Mouse (Mus musculus) megakaryocyte progenitor cell, adult 5-6 weeks (primary cell): ENCODE measurements at regions not wholly inside any gene's neighbourhood (a gene's known extent, or its start where the extent isn't known, plus 50 kb on each side); places are given as distances from the start of the nearest gene placed in this dataset.
A peak's percentile ranks its signal among the peaks of the same experiment; 100 is the strongest.

ENCODE experiments used
- ATAC-seq: replicated peaks from 2 replicates; pipeline ENCODE4 v1.8.0; 2016; ENCODE audit warnings: mild to moderate bottlenecking, moderate TSS enrichment, inconsistent platforms; ENCODE audit not compliant: poor library complexity

DNA sequence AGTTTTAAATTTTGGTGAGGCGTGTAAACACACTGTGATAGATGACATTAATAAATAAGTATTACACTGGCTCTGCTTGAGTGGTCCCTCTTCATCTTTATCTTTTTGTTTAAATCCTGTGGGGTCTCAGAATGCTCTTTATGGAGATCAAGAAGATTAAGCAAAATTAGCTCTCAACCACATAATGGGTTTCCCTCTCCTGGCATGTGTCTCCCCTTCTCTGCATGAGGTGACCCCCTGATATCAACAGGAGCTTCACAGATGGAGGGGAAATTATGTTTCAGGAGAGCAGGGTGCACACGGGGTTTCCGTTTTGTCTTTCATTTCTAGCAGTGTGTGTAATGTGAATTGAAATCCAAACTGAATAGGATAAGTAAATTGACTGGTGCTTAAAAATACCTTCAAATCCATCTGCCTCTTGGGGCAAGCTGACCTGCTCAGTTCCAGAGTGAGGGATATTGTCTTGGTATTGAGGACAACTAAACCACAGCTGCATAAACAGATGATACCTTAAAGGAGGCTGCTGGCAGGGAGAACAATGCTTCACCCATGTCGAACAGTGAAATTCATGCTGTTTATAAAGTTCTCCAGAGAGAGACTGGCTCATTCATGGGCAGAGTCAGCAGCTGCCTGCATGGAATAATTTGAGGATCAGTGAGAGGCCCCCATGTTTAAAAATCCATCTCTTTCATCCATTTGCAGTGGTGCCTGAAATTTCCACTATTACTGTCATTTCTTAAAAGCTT, 518.3 kb upstream of the Nr2f1 start:
- ATAC-seq, result no peak

DNA sequence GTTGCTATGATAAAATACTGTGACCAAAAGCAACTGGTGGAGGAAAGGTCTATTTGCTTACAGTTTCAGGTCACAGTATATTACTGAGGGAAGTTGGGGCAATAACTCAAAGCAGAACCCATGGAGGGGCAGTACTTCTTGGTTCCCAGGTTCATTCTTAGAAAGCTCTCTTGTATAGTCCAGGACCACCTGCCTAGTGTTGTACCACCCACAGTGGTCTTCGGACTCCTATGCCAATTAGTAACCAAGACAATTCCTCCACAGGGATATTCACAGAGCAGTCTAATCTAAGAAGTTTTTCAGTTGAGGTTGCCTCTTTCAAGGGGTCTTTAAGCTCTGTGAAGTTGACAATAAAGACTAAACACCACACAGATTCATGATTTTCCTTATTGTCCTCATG, 517.6 kb upstream of the Nr2f1 start:
- ATAC-seq, result no peak

DNA sequence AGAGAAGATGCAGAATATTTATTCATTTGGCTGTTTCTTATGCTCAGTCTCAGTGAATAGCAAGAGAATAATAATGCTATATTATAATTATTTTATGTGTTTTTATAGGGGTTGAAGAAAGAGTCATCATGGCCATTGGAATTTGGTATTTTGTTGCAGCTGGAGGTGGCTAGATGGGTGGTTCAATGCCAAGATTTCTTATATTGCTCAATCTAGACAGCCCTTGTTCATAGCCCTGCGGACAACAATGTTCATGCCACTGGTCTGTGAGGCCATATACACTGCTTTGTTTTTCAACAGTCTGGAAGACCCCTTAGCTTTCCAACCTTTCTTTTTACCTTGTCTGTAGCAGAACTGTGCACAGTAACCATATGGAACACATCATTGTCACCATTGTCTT, 505.1 kb upstream of the Nr2f1 start:
- ATAC-seq, result no peak

DNA sequence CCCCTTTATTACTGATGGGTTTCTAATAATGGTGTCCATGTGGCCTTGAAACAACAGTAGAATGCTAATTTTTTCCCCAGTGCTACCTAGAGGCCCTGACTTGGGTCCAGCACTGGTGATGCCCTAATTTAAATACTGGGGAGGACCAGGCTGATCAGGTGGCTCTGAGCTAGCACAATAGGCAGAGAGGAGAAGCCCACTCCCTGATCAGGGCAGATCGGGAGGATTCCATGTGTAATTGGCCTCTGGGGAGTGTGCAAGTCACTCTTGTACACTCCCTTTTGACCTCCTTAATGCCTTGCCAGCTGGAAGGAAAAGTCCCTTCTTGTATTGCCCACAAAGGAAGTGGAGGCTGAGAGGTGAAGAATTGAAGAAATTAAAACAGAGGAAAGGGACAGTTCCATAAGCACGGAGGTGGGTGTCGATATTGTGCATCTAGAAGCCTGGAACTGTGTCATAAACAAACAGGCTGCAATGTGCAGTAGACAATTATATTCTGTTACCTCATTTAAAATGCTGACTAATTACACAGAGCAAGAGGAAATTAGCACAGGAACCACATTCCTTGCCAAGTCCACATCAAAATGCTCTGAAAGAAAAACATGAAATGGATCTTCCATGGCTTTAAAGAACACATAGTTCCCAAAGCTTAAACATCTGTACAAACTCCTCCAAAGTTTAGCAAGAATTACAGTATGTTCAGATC, 498.4 kb upstream of the Nr2f1 start:
- no peak for ATAC-seq

DNA sequence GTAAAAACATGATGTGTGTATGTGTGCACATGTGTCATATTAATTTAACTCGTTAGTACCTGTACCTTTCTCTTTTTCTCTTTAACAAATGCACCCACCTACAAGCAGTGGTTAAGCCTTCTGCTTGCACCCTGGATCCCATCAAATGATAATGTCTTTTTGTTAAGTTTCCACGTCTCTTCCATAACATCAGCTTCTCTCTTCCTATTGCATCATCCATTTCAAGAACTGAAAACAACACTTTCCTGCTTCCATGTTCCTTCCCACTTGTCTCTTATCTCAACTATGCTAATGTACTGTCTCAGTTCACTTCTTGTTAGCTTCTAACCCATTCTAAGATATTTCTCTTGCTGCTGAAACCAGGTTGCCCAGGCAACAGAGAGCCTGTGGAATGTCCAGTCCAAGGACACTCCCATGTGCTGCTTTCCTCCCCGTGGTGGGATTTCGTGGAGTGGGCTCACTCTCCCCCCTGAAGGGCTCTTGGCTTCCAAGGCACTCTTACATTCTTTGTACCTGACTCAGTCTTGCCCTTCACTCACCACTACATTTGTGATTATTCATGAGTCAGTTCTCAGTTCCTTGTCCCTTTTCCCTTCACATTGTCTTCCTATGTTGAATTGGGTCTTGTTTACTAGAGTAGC, 479.8 kb upstream of the Nr2f1 start:
- ATAC-seq, result no peak

DNA sequence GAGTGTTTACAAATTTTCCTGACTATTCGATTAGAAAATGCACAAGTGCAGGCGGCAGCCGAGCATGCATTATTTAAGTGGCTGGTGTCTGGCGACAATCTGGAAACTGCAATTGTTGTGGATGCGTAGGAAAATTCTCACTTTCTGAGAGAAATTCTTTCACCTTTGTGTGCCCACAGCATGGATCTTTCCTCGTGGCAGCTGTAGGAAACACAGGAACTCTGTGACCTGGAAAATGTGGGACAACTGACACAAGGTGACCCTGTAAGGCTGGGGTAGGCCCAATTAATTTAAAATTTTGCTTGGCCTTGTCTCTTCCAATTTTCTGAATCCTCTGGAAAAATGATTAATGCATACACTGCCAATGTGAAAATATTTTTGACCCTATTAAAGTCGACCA, 478.7 kb upstream of the Nr2f1 start:
- no peak for ATAC-seq

DNA sequence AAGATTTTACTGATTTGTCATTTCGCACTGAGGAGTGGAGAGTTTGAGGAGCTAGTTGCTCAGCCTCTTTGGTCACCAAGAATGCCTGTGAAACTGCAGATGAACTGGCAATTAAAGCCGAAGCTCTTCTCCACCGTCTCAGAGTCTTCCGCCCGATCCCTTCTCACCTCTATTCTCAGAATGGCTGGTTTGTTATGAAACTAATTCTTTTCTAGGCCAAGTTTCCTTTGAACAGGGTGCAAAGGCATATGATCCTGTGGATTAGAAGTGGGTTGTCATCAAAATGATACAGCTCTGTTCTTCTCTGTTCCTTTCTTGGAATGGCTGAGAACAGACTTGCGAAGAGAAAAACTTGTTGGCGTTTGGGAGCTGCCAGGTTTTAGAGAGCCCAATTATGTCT, 458.7 kb upstream of the Nr2f1 start:
- no peak for ATAC-seq

DNA sequence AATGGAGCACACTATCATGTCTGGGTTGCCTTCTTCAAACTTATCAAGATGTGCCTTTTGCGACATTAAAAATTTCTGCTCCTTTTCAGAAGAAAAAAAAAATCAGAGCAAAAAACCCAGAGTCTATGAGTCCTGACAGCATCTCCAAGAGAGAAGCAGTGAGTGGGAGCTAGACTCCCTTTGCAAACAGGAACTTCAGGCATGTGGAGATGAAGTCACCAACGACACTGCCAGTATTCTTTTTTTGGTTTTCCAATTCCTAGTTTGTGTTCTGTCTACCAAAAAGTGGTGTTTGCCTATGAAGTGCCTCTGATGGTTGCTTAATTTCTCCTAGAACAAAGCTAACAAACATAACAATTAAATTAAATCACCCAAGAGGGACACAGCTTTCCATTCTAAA, 457.2 kb upstream of the Nr2f1 start:
- no peak for ATAC-seq

DNA sequence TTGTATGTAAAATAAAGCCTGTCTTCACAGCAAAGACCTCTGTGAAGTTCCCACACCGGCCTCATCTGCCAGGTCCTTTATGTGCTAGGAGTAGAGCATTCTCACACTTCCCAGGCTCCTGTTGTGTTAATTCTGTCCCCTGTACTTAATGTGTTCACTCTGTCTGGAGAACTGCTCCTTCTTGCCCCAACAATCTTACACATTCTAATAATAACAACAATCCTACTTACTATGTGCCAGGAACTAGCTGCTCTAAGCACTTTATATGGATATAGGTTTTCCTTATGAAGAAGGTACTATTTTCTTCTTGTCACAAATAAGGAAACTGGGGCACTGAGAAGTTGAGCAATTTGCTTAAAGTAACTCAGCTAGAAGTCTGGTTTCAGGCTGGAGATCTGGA, 456.6 kb upstream of the Nr2f1 start:
- ATAC-seq, result no peak

DNA sequence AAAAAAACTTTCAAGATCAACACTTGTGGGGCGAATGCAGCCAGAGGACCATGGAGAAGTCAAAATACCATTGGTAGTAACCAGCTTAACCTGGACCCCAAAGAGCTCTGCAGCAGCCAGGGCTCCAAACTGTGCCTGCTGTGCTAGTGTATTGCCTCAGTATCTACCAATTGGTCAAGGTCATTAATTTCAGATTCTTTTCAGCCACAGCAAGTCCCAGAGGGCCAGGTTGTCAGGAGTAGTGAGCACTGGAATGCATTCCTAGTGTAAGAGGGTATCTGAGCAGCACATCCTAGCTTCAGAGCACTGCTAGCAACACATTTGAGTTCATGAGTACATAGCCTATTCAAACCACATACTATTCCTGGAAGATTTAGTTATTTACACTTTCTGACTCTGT, 451.3 kb upstream of the Nr2f1 start:
- ATAC-seq, result no peak

DNA sequence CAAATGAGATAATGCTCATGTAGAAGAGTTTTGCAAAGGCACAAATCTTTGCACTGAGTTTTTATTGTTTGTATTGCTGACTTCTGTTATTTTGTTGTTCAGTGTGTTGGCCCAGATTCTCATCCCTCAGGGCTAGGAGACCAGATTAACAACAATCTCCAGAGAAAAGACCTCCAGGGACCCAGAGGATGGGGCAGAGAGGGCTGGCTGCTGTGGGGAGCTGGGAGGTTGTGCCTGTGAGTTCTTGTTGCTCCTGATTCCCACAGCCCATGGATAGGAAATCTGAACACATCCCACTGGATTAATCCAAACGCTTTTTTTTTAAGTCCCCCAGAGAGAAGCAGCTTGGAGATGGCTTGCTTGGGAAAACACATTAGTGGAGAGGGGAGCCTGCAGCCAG, 445.0 kb upstream of the Nr2f1 start:
- ATAC-seq, result no peak

DNA sequence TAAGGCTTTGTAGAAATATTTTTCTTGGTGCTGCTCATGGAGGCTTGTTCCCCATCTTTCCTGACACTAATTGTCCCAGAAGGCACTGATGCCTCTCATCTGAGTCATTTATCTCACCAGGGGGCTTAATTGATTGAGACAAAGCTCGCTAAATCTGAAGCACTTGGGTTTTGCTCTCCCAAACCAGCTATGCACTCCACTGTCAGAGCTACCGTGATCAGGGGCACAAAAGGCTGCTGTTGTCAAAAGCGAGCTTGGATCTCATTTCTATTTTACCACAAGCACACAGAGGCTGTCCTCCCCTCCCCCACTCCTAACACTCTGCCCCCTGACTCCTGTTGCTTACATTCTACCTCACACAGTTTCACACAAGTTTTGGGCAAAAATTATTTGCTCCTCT, 443.5 kb upstream of the Nr2f1 start:
- no peak for ATAC-seq

DNA sequence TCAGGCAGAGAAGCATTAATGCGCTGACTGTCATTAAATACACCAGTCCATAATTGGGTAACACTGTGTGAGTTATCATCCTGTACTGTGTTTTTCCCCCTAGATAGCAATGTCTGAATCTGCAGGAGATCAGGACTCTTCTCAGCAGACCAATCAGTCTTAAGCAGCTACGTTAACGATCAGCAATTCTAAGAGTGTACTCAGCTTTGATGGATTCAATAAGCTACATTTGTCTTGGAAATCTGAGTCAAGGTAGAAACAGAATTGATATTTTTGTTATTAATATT, 442.8 kb upstream of the Nr2f1 start:
- no peak for ATAC-seq

DNA sequence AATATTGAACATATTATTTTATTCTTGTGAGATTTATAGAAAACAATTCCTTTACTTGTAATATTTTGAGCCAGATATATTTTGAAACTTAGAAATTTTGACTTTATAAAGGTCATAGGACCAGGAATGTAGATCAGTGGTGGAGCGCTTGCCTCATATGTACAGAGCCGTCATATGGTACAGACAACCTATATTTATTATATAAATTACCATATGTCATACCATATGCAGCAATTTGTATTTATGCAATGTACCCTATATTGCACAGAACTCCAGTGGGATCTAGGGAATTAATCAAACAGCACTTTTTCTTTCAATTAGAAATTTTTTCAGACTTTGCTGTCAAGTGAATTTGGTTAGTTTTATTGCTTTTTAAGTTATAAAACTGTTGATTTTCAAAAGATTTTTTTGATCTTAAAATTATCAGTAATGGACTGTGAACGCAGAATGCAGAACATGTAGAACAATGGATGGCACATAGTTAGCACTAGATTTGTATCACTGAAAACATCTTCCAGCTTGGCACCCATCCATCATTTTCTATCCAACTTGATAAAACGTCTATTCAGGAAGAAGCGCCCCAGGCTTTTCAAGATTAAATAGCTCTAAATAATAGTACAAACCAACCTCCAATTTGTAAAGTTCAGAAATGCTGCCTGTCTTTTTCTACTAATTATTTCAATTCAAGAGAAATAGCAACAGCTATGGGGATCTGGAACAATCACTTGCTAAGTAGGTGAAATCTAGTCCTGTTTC, 442.3 kb upstream of the Nr2f1 start:
- no peak for ATAC-seq

DNA sequence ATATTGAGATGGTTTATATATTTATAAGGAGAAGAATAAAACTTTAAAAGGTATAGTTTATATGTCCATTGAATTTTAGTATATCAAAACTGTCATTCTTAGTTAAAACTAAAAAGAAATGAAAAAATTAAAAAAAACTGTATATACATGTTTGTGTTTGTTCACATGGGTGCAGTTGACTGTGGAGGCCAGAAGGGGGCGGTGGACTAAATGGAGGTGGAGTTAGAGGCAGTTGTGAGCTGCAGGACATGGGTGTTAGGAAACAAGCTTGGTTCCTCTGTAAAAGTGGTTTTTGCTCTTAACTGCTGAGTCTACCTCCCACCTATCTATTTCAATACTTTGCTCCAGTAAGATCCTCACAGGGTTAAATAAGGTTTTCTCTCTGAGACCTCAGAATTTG, 440.8 kb upstream of the Nr2f1 start:
- ATAC-seq, result 0 out of 2 replicates have a peak, but pooled peaks have one; percentile 20

DNA sequence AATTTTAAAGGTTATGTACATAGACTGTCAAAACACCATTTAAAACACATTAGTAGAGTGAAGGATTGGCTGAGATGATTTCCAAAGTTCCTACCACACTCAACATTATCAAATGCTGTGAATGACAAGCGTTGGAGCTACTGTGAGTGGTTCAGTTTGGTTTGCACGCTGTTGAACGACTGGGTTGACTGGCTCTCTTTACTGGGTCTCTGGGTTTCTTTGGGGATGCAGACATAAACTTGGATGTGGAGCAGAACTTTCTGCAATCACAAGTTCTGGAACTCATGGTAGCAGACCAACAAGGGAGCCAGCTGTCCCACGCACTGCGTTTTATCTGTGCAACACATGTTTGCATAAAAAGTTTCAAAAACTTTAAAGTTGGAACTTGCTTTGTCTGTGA, 438.9 kb upstream of the Nr2f1 start:
- ATAC-seq, result no peak

DNA sequence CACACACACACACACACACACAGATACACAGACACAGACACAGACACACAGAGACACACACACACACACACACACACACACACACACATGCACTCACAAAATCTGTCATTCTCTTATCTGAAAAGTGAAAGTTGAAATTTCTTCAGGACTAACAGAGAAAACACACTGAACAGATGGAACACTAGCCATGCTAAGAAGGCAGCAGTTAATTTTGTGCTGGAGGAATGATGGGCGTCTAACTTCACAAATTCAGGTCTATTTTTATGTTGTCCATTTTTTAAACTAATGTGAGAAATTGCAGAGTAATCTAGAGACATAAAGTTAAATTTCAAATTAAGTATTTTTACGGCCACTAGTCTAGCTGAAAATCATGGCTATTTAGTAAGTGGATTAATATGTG, 432.1 kb upstream of the Nr2f1 start:
- ATAC-seq, result no peak

DNA sequence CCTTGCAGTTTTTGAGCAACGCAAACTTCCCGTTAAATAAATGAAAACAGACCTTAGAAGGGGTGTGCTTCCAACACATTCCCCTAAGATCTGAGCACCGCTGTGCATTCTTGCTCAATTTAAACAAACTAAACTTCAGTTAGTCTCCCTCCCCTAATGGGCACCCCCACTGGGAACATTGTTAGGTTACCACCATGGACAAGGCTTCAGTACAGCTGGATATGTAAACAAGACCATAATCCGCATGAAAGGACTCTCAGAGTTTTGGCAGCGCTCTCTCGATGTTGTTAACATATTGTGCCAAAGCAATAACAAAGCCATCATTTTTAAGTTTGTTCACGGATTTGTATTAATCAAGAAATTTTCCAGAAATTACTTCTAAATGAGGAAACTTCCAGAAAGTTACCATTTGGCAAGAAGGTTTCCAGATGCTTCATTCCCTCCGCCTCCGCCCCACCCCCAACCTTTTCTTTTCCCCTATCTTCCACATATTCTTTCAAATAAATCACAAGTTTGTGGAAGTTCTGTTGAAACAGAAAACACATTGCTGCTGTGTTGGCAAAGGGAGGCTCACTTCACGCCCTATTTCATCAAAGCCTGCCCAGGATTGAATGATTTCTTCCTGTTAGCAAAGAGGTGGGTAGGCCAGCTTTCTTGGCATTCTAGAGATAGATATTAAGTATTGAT, 429.6 kb upstream of the Nr2f1 start:
- ATAC-seq, result no peak

DNA sequence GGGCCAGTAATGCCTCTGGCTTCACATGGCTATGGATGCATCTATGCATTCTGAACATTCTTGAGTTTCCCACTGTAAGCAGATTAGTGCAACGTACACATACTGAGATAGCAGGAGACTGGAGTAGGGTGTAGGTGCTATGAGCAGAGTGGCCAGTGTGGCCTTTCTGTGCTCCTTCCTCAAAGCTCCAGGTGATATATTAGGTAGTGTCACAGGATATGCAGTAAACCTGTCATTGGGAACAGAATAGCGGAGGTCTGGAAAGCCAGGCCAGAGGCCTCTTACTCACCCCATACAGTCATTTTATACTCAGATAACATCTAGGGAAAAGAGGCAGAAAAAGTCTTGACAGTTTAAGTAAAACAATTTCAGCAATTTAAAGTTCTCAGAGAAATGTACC, 424.1 kb upstream of the Nr2f1 start:
- ATAC-seq, result no peak

DNA sequence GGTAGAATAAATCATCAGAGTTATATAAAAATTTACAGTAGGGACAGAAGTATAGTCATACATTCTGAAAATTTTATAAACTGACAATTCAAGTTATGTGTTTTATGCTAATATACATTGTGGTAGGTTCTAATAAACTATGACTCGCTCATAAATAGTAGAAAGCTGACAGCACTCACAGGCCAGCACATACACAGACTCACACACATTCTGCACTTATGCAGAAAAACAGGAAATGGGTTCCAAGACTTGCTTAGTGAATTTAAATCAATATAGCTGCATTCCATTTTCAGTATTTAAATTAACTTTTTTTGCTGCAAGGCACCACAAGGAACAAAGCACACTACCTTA, 403.3 kb upstream of the Nr2f1 start:
- ATAC-seq, result no peak

DNA sequence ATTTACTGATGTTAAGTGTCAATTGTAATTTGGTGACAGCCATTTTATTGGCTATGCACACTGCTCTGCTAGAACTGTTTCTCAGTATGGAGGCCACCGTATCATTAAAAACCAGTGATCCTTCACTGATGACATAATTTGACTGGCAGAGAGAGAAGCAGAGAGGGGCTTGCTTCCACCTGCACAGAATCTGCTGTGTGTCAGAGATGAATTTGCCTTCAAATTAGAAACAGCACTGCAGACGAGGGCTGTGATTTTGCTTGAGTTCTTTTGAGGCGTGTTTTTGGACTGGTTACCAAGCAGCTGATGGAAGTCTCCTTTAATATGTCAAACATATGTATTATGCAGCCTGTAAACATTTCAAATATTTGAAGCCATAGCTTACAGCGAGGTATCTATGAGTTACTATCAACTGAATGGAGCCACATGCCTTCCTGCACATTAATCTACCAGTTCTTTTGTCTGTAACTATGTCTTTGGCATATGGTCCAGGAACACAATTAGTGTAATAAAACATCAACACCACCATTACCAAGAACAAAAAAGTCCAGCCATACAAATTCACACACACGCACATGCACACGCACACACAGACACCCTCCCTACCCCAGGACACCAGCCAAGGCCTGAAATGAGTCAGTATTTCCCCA, 402.8 kb upstream of the Nr2f1 start:
- no peak for ATAC-seq
